Mouse (Mus musculus): ENCODE data around the gene Gdf1. TPM values are rescaled to one million over a fixed set of nuclear protein-coding genes. Genes with fewer than 3 reads are reported as not detected.
A peak's percentile ranks its signal among the peaks of the same experiment; 100 is the strongest.

Gene Gdf1
- polyA plus RNA-seq, 1 experiment = not detected

DNA sequence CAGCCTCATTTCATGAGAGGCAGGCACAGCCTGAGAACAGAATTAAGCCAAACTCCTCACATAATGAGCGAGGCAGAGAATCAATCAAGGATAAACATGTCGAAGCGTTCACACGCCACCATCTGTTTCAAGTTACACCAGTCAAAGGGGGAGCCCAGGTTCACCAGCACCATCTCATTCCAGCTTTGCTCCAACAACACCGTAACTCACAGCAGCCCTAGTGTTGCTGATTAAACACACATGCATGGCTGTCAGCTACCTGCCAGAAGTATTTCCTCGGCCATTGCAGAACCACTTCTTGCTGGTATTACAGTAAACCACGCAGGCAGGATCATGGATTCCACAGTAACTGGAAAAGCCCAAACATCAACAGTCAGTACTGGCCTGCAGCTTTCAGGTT, 13.5 kb downstream of the Gdf1 start:
- H3K36me3 ChIP-seq (ENCODE audit: control insufficient read depth, insufficient read depth, low read length) = no peaks in the 10 kb centered on the region; the same call in 1 of the 2 replicates
- H3K27ac ChIP-seq (ENCODE audit: insufficient read depth, low read depth, low read length) = no peak overlapping the region
- DNase-seq = no peak
- H3K4me1 ChIP-seq (ENCODE audit: control insufficient read depth, insufficient read depth, low read length) = peaks cover 10% of the 10 kb centered on the region; the same call in 1 of the 2 replicates
- no peaks in the 10 kb centered on the region for H3K27me3 ChIP-seq (replicated peaks; ENCODE audit: control insufficient read depth, insufficient read depth, low read length)
- H3K4me3 ChIP-seq (ENCODE audit: insufficient read depth, low read depth, low read length) = no peak overlapping the region
- 76% methylated on average over 7 of the region's 7 CpGs for WGBS
- TF ChIP-seq CTCF (conservative IDR thresholded peaks at IDR 0.05; ENCODE audit: insufficient read depth, insufficient read length, low read depth, low read length) (no peak), POLR2A (IDR thresholded peaks at IDR 0.05; ENCODE audit: low read depth, low read length) (no peak)

DNA sequence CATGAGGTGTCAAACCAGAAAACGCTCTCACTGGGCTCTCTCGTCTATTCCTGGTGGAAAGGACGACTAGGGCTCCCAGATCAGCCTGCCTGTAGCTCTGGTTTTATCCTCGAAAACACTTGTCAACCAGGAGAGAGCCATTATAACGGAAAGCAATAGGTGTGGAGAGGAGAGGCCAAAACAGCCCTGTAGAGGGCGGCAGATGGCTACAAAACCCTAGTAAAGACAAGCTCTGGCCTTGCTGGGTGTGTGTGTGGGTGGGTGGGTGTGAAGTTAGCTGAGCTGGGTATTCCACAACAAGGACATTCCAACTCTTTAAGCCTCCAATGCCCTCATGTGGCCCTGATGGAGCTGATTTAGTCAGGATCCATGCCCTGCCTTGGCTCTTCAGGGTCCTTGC, 14.1 kb downstream of the Gdf1 start:
- WGBS = 48% methylated on average over 6 of the region's 6 CpGs
- H3K36me3 ChIP-seq (ENCODE audit: control insufficient read depth, insufficient read depth, low read length) = no peaks in the 10 kb centered on the region

DNA sequence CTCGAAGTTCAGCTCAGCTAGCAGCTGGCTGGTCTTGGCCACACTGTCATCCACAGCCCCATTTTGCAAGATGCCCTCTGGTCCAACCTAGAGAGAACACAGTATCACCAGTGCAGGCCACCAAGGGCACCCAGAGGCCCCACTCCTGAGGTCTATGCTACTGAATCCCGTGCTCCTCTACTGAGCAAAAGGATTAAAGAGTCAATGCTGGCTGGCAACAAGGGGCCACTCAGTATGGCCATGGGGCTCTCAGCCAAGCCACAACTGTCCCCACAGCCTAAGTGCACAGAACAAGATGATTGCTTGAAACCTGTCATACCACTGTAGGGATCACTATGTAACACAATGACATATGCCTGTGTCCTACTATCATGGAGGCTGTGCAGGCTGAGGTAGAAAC, 14.7 kb downstream of the Gdf1 start:
- Histone ChIP-seq H3K27ac (ENCODE audit: insufficient read depth, low read depth, low read length) (no peak overlapping the region), H3K27me3 (replicated peaks; ENCODE audit: control insufficient read depth, insufficient read depth, low read length) (no peaks in the 10 kb centered on the region), H3K4me1 (ENCODE audit: control insufficient read depth, insufficient read depth, low read length) (peaks cover 22% of the 10 kb centered on the region), H3K36me3 (ENCODE audit: control insufficient read depth, insufficient read depth, low read length) (no peaks in the 10 kb centered on the region), H3K4me3 (ENCODE audit: insufficient read depth, low read depth, low read length) (no peak overlapping the region)
- TF ChIP-seq POLR2A (IDR thresholded peaks at IDR 0.05; ENCODE audit: low read depth, low read length) (no peak), CTCF (conservative IDR thresholded peaks at IDR 0.05; ENCODE audit: insufficient read depth, insufficient read length, low read depth, low read length) (no peak)
- no peak for DNase-seq
- WGBS = 77% methylated on average over 2 of the region's 2 CpGs

More for the DNA sequence above, 14.1 kb downstream of the Gdf1 start:
- Histone ChIP-seq H3K4me3 (ENCODE audit: insufficient read depth, low read depth, low read length) (no peak overlapping the region), H3K27me3 (replicated peaks; ENCODE audit: control insufficient read depth, insufficient read depth, low read length) (no peaks in the 10 kb centered on the region), H3K27ac (ENCODE audit: insufficient read depth, low read depth, low read length) (no peak overlapping the region), H3K4me1 (ENCODE audit: control insufficient read depth, insufficient read depth, low read length) (peaks cover 16% of the 10 kb centered on the region)
- TF ChIP-seq CTCF (conservative IDR thresholded peaks at IDR 0.05; ENCODE audit: insufficient read depth, insufficient read length, low read depth, low read length) = peak; percentile 65
- no peak for TF ChIP-seq POLR2A (IDR thresholded peaks at IDR 0.05; ENCODE audit: low read depth, low read length)
- no peak for DNase-seq

DNA sequence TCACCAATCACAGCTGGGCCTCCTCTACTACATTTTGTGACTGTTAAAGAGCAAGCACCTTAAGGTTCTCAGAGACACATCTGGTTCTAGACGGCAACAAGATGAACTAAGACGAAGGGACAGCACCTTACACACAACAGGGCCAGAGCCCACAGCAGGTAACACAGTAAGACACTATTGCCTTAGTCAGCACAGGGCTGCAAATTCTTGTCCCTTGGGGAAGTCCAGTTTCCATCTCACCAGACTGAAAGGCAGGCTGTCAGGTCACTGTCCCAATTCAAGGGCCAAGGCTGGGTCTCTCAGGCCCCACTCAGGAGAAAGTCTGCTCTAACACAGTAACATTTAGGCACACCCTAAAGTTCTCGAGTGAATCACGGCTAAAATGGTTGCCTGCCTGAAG, 17.8 kb downstream of the Gdf1 start:
- WGBS = 61% methylated on average over 4 of the region's 4 CpGs
- Histone ChIP-seq H3K36me3 (ENCODE audit: control insufficient read depth, insufficient read depth, low read length) (no peaks in the 10 kb centered on the region), H3K27ac (ENCODE audit: insufficient read depth, low read depth, low read length) (no peak overlapping the region), H3K27me3 (replicated peaks; ENCODE audit: control insufficient read depth, insufficient read depth, low read length) (no peaks in the 10 kb centered on the region), H3K4me3 (ENCODE audit: insufficient read depth, low read depth, low read length) (no peak overlapping the region), H3K4me1 (ENCODE audit: control insufficient read depth, insufficient read depth, low read length) (peaks cover 46% of the 10 kb centered on the region)
- no peak for DNase-seq
- no peak for TF ChIP-seq CTCF (conservative IDR thresholded peaks at IDR 0.05; ENCODE audit: insufficient read depth, insufficient read length, low read depth, low read length)
- TF ChIP-seq POLR2A (IDR thresholded peaks at IDR 0.05; ENCODE audit: low read depth, low read length) = no peak

DNA sequence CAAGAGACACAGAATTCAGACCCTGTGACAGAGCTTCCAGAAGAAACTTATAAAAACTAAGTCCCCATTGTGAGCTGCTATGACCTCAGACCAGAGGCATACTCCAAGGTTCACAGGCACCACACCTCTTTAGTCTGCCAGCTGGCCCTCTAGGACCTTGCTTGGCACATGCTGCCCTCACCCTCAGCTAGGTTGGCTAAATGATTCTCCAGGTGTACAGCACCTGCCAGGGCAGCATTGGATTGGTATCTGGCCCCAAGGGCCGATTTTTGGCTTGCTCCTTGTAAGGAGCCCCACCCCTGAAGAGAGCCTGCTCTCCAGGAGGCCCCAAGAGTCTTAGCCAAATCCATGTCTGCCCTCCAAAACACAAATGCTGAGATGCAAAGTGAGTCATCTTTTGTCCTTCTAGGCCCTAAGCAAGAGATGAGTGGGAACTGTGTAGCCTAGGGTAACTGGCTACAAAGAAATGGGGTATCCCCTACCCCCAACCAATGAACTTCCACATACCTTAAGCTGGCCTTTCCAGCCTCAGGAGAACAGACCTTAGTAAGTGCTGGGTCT, 18.3 kb downstream of the Gdf1 start:
- 44% methylated on average over 1 of the region's 1 CpGs for WGBS
- Histone ChIP-seq H3K4me1 (ENCODE audit: control insufficient read depth, insufficient read depth, low read length) (peaks cover 46% of the 10 kb centered on the region), H3K27ac (ENCODE audit: insufficient read depth, low read depth, low read length) (no peak overlapping the region), H3K4me3 (ENCODE audit: insufficient read depth, low read depth, low read length) (no peak overlapping the region), H3K36me3 (ENCODE audit: control insufficient read depth, insufficient read depth, low read length) (no peaks in the 10 kb centered on the region), H3K27me3 (replicated peaks; ENCODE audit: control insufficient read depth, insufficient read depth, low read length) (no peaks in the 10 kb centered on the region)
- peak; percentile 82 for DNase-seq
- no peak for TF ChIP-seq CTCF (conservative IDR thresholded peaks at IDR 0.05; ENCODE audit: insufficient read depth, insufficient read length, low read depth, low read length)
- TF ChIP-seq POLR2A (IDR thresholded peaks at IDR 0.05; ENCODE audit: low read depth, low read length) = no peak

DNA sequence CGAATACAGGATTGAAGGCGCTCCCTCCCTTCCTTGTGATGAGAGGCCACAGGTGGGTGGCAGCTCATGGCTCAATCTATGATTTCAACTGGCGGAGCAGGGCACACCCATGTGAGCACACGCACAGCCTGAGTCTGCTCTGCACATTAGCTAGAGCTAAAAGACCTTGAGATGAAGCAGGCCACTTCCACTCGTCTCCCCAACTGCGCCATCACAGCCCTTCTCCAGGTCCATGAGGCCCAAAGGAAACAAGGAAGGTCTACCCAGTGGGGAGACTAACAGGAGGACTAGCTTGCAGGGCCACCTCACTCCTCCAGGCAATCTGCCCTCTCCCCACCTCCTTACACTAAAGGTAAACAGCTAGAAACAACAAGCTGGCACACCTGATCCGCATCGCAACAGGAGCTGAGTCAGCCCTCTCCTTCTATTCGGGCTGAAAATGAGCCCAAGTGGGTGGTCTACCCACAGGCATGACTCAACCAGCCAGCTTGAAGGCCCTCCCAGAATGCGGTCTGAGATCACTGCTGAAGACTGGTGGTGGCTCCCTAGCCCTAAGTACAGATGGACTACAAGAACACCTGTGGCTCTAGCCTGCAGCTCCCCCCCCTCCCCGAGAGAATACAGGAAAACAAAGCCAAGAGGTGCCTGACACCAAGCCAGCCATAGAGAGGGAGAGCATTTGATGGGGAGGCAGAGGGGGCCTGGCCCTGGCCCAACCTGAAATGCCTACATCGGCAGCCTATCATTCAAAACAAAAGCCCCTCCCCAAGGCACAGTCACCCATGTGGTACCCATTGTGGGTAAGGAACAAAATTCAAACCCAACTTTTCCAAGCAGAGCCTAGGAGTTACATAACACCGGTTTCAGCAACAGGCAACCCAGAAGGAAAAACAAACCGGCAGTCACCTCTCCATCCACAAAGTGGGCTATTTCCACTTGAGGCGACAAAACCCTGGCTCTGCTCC, 21.7 kb downstream of the Gdf1 start:
- H3K36me3 ChIP-seq (ENCODE audit: control insufficient read depth, insufficient read depth, low read length) = no peaks in the 10 kb centered on the region
- H3K4me1 ChIP-seq (ENCODE audit: control insufficient read depth, insufficient read depth, low read length) = peaks cover 49% of the 10 kb centered on the region
- 29% methylated on average over 15 of the region's 15 CpGs for WGBS
- peak overlapping the region; percentile 96 for H3K4me3 ChIP-seq (ENCODE audit: insufficient read depth, low read depth, low read length)
- TF ChIP-seq CTCF (conservative IDR thresholded peaks at IDR 0.05; ENCODE audit: insufficient read depth, insufficient read length, low read depth, low read length) (no peak), POLR2A (IDR thresholded peaks at IDR 0.05; ENCODE audit: low read depth, low read length) (no peak)
- no peaks in the 10 kb centered on the region for H3K27me3 ChIP-seq (replicated peaks; ENCODE audit: control insufficient read depth, insufficient read depth, low read length)
- 0 out of 2 replicates have a peak overlapping the region, but pooled peaks have one; percentile 36 for H3K27ac ChIP-seq (ENCODE audit: insufficient read depth, low read depth, low read length)
- no peak for DNase-seq

DNA sequence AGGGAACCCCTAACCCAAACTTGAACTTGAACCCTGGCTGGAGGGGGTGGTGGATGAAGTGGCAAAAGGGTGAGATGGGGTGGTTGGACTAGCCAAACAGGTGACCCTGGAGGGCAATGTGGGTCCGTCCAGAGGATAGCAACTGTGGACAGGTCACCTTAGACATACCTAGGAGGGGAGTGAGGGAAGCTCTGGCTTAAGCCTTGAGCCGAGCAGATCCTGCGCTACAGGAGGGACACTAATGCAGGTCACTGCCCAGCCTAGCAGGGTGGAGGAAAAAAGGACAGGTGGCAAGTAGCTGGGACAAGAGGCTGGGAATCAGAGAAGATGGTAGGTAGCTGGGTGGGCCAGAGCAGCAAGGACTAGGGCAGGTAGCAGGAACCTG, 22.4 kb downstream of the Gdf1 start:
- no peaks in the 10 kb centered on the region for H3K36me3 ChIP-seq (ENCODE audit: control insufficient read depth, insufficient read depth, low read length)
- TF ChIP-seq CTCF (conservative IDR thresholded peaks at IDR 0.05; ENCODE audit: insufficient read depth, insufficient read length, low read depth, low read length) = no peak
- no peak for TF ChIP-seq POLR2A (IDR thresholded peaks at IDR 0.05; ENCODE audit: low read depth, low read length)
- H3K4me1 ChIP-seq (ENCODE audit: control insufficient read depth, insufficient read depth, low read length) = peaks cover 49% of the 10 kb centered on the region
- WGBS = 8% methylated on average over 3 of the region's 3 CpGs
- H3K4me3 ChIP-seq (ENCODE audit: insufficient read depth, low read depth, low read length) = peak overlapping the region; percentile 96
- DNase-seq = no peak
- peak overlapping the region; percentile 36 for H3K27ac ChIP-seq (ENCODE audit: insufficient read depth, low read depth, low read length)
- no peaks in the 10 kb centered on the region for H3K27me3 ChIP-seq (replicated peaks; ENCODE audit: control insufficient read depth, insufficient read depth, low read length)
